Mouse (Mus musculus) small intestine, adult 10 weeks (tissue): ENCODE results near the gene Rhox8. TPM values are rescaled to one million over a fixed set of nuclear protein-coding genes. Genes with fewer than 3 reads are reported as not detected.

Experiments
- polyA plus RNA-seq: library from polyadenylated mRNA; stranded (reverse); fragments of 350-450 nt; fragmentation: Illumina TruSeq; extraction: RNeasy Lipid Tissue Mini Kit (QIAGEN cat#74804); gene quantifications from one replicate; pipeline ENCODE4 v1.2.3, GENCODE M21; 2014; ENCODE audit warnings: low replicate concordance

Rhox8 gene
- polyA plus RNA-seq: not detected

DNA sequence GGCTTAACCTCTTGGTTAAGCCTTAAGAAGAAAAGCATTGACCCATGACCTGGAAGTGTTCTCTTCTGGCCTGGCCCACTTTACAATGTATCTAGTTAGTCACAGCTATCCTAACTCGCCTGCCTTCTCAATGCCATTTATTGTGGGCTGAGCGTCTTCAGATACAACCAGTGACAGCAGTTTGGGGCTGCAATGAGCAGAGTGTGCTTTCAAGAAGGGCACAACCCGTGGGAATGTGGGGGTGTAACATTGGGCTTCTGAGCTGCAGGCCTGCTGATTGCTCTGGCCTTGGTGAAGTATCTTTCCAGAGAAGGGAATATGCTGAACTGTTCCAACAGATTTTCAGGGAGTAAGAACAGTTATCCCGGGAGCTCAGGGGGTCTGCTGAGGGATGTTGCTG is at the start of gene Rhox8:
Gene Rhox8, minus strand, starts transcription at position 101 of the 400 bp plus-strand sequence.

DNA sequence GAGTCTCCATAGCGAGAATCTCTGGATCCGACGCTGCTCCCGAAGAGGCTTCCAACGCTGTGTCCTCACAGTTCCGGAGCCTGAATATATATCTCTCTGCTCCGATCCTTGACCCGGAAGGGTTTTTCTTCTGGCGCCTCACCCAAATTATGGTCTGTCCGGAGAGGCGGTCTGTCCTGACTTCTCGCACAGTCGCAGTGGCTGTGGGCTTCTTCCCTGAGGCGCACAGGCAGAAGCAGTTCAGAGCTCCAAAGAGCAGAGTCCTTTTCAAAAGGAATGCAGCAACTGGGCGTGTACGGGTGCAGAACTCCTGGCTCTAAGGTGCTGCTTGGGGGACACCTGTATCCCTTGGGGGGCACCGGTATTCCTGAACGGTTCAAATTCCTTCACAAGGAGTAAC is 22.9 kb upstream of the Rhox8 start, which contains the start of gene Rhox9:
Gene Rhox9, minus strand, starts transcription at position 101 of the 400 bp plus-strand sequence.

DNA sequence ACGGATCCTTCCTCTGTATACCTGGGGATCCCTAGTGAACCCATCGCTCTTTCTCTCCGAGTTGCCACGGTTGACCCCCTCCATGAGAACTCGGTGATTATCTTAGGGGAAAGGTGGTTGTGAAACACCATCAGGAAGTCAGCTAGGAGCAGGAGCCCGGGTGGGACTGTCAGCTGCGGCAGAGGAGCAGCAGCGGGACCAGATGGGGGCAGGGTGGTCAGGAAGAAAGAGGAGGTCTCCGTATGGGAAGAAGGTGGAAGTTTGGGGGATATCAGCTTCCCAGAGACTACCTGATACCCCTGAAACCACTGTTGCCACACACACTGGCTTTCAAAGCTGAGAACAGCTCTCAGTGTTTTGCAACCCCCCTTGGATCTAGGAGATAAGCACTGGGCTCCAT is 18.4 kb upstream of the Rhox8 start, which contains the start of gene Rhox7b:
Gene Rhox7b, minus strand, starts transcription at position 101 of the 400 bp plus-strand sequence.

DNA sequence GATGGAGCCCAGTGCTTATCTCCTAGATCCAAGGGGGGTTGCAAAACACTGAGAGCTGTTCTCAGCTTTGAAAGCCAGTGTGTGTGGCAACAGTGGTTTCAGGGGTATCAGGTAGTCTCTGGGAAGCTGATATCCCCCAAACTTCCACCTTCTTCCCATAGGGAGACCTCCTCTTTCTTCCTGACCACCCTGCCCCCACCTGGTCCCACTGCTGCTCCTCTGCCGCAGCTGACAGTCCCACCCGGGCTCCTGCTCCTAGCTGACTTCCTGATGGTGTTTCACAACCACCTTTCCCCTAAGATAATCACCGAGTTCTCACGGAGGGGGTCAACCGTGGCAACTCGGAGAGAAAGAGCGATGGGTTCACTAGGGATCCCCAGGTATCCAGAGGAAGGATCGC is 47.4 kb downstream of the Rhox8 start, which contains the start of gene Rhox7a:
Gene Rhox7a, plus strand, starts transcription at position 301 of the 400 bp plus-strand sequence.

DNA sequence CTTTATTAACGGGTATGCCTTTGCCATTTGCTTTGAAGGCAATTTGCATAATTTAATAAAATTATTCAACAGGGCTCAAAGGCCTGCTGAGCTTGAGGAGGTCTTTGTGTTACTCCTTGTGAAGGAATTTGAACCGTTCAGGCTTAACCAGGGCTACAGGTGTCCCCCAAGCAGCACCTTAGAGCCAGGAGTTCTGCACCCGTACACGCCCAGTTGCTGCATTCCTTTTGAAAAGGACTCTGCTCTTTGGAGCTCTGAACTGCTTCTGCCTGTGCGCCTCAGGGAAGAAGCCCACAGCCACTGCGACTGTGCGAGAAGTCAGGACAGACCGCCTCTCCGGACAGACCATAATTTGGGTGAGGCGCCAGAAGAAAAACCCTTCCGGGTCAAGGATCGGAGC is 52.1 kb downstream of the Rhox8 start, which contains the start of gene Rhox6:
Gene Rhox6, plus strand, starts transcription at position 301 of the 400 bp plus-strand sequence.

Other genes with a start within 250 kb of the Rhox8 start
- gene Rhox2g, start 235.5 kb downstream of the Rhox8 start, polyA plus RNA-seq: not detected
- not detected for gene Rhox4g, start 227.6 kb downstream of the Rhox8 start, polyA plus RNA-seq
- gene Rhox3h, start 210.2 kb downstream of the Rhox8 start, polyA plus RNA-seq: not detected
- not detected for gene Rhox2h, start 205.7 kb downstream of the Rhox8 start, polyA plus RNA-seq
- not detected for gene Rhox5, start 74.1 kb downstream of the Rhox8 start, polyA plus RNA-seq
- gene Rhox6, start 52.0 kb downstream of the Rhox8 start, polyA plus RNA-seq: not detected
- not detected for gene Rhox7a, start 47.3 kb downstream of the Rhox8 start, polyA plus RNA-seq
- gene Rhox7b, start 18.3 kb upstream of the Rhox8 start, polyA plus RNA-seq: not detected
- gene Rhox9, start 22.8 kb upstream of the Rhox8 start, polyA plus RNA-seq: not detected
- not detected for gene Btg1-ps1, start 139.9 kb upstream of the Rhox8 start, polyA plus RNA-seq
- gene Btg1-ps2, start 164.2 kb upstream of the Rhox8 start, polyA plus RNA-seq: not detected
- not detected for gene Rhox10, start 187.5 kb upstream of the Rhox8 start, polyA plus RNA-seq
- gene Rhox11, start 206.2 kb upstream of the Rhox8 start, polyA plus RNA-seq: not detected
- gene Rhox12, start 232.0 kb upstream of the Rhox8 start, polyA plus RNA-seq: not detected
- gene Rhox13, start 242.3 kb upstream of the Rhox8 start, polyA plus RNA-seq: not detected